ENCODE assay signal across 42 mouse cellular contexts in the genomic region with DNA sequence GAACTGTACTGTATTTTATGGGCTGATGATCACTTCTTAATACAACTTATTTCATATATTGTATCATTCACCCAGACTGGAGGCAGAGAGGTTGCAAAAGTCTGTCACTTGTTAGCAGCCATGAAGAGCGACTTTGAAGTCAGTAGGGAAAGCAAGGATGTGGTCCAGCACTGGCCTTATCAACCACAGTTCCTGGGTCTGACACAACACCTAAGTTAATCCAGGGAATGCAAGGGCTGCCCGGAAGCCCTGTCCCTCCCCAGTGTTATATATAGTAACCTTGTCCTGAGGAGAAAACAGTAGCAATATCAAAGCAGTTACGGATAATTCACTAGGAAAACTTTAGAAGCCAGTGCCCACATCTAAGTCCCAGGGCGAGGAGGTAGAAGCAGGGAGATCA. TPM values are rescaled to one million over a fixed set of nuclear protein-coding genes. Genes with fewer than 3 reads are reported as not detected.
"Had no signal": no experiment of that assay in that cellular context is flagged by ENCODE, and none has a peak within 500 bp of the region (broad histone marks: within the 10 kb centered on the region; RNA-seq: fewer than 3 reads in every experiment).

No protein-coding gene starts in this region.

RNA-seq across cellular contexts. Expression of a gene that starts 6.7 kb away (rescaled TPM):
- total RNA-seq: heart, postnatal 10 days; heart, postnatal 14 days; heart, postnatal 25 days; heart, postnatal 36 days; heart, postnatal 4 days; hematopoietic stem cell, adult 5-6 weeks; hindbrain, postnatal 0 days; layer of hippocampus, adult 2 months; layer of hippocampus, postnatal 10 days; layer of hippocampus, postnatal 14 days; layer of hippocampus, postnatal 25 days; layer of hippocampus, postnatal 36 days; left cerebral cortex, adult 18-20 months; left cerebral cortex, adult 2 months; left cerebral cortex, adult 8-10 months had no signal
- polyA plus RNA-seq: heart, embryonic 10.5 days; heart, embryonic 12.5 days; heart, embryonic 13.5 days; heart, embryonic 14.5 days; heart, embryonic 15.5 days; heart, embryonic 16.5 days; heart, postnatal 0 days; hindbrain, embryonic 10.5 days; hindbrain, embryonic 11.5 days; hindbrain, embryonic 12.5 days; hindbrain, embryonic 13.5 days; hindbrain, embryonic 14.5 days; hindbrain, embryonic 15.5 days; hindbrain, embryonic 16.5 days; hindbrain, postnatal 0 days; inflammation-experienced regulatory T-cells, adult 6 months; intestine, embryonic 14.5 days; intestine, embryonic 15.5 days; intestine, embryonic 16.5 days; intestine, postnatal 0 days; kidney, adult 2 months; kidney, embryonic 14.5 days; kidney, embryonic 15.5 days; kidney, embryonic 16.5 days; kidney, postnatal 0 days; large intestine, adult 2 months had no signal

RNA-seq across cellular contexts. Expression of a gene that starts 13.7 kb away (rescaled TPM):
- total RNA-seq: heart, postnatal 10 days; heart, postnatal 14 days; heart, postnatal 25 days; heart, postnatal 36 days; heart, postnatal 4 days; hematopoietic stem cell, adult 5-6 weeks; hindbrain, postnatal 0 days; layer of hippocampus, adult 18-20 months; layer of hippocampus, adult 2 months; layer of hippocampus, adult 8-10 months; layer of hippocampus, postnatal 10 days; layer of hippocampus, postnatal 14 days; layer of hippocampus, postnatal 25 days; layer of hippocampus, postnatal 36 days; left cerebral cortex, adult 18-20 months; left cerebral cortex, adult 2 months; left cerebral cortex, adult 8-10 months had no signal
- polyA plus RNA-seq: heart, embryonic 10.5 days; heart, embryonic 12.5 days; heart, embryonic 13.5 days; heart, embryonic 14.5 days; heart, embryonic 15.5 days; heart, embryonic 16.5 days; heart, postnatal 0 days; hindbrain, embryonic 10.5 days; hindbrain, embryonic 11.5 days; hindbrain, embryonic 12.5 days; hindbrain, embryonic 13.5 days; hindbrain, embryonic 14.5 days; hindbrain, embryonic 15.5 days; hindbrain, embryonic 16.5 days; hindbrain, postnatal 0 days; inflammation-experienced regulatory T-cells, adult 6 months; intestine, embryonic 14.5 days; intestine, embryonic 15.5 days; intestine, embryonic 16.5 days; intestine, postnatal 0 days; kidney, adult 2 months; kidney, embryonic 14.5 days; kidney, embryonic 15.5 days; kidney, embryonic 16.5 days; kidney, postnatal 0 days; large intestine, adult 2 months had no signal

RNA-seq across cellular contexts. Expression of a gene that starts 19.8 kb away (rescaled TPM):
- total RNA-seq: heart, postnatal 10 days; heart, postnatal 14 days; heart, postnatal 25 days; heart, postnatal 36 days; heart, postnatal 4 days; hematopoietic stem cell, adult 5-6 weeks; hindbrain, postnatal 0 days; layer of hippocampus, adult 18-20 months; layer of hippocampus, adult 2 months; layer of hippocampus, postnatal 10 days; left cerebral cortex, adult 18-20 months; left cerebral cortex, adult 2 months; left cerebral cortex, adult 8-10 months had no signal
- polyA plus RNA-seq: heart, embryonic 10.5 days; heart, embryonic 12.5 days; heart, embryonic 13.5 days; heart, embryonic 14.5 days; heart, embryonic 15.5 days; heart, embryonic 16.5 days; heart, postnatal 0 days; hindbrain, embryonic 10.5 days; hindbrain, embryonic 11.5 days; hindbrain, embryonic 12.5 days; hindbrain, embryonic 13.5 days; hindbrain, embryonic 14.5 days; hindbrain, embryonic 15.5 days; hindbrain, embryonic 16.5 days; hindbrain, postnatal 0 days; intestine, embryonic 14.5 days; intestine, embryonic 15.5 days; intestine, embryonic 16.5 days; intestine, postnatal 0 days; kidney, adult 2 months; kidney, embryonic 14.5 days; kidney, embryonic 15.5 days; kidney, embryonic 16.5 days; kidney, postnatal 0 days; large intestine, adult 2 months had no signal

RNA-seq across cellular contexts. Expression of a gene that starts 26.9 kb away (rescaled TPM):
- total RNA-seq: heart, postnatal 10 days; heart, postnatal 14 days; heart, postnatal 25 days; heart, postnatal 36 days; heart, postnatal 4 days; hematopoietic stem cell, adult 5-6 weeks; hindbrain, postnatal 0 days; layer of hippocampus, adult 18-20 months; layer of hippocampus, adult 2 months; layer of hippocampus, adult 8-10 months; layer of hippocampus, postnatal 10 days; layer of hippocampus, postnatal 14 days; layer of hippocampus, postnatal 25 days; layer of hippocampus, postnatal 36 days; left cerebral cortex, adult 18-20 months; left cerebral cortex, adult 2 months; left cerebral cortex, adult 8-10 months had no signal
- polyA plus RNA-seq: heart, embryonic 10.5 days; heart, embryonic 12.5 days; heart, embryonic 13.5 days; heart, embryonic 14.5 days; heart, embryonic 15.5 days; heart, embryonic 16.5 days; heart, postnatal 0 days; hindbrain, embryonic 10.5 days; hindbrain, embryonic 11.5 days; hindbrain, embryonic 12.5 days; hindbrain, embryonic 13.5 days; hindbrain, embryonic 14.5 days; hindbrain, embryonic 15.5 days; hindbrain, embryonic 16.5 days; hindbrain, postnatal 0 days; inflammation-experienced regulatory T-cells, adult 6 months; intestine, embryonic 14.5 days; intestine, embryonic 15.5 days; intestine, embryonic 16.5 days; intestine, postnatal 0 days; kidney, adult 2 months; kidney, embryonic 14.5 days; kidney, embryonic 15.5 days; kidney, embryonic 16.5 days; kidney, postnatal 0 days; large intestine, adult 2 months had no signal
